Mouse (Mus musculus) hindbrain, embryonic 16.5 days (tissue): Measurements from ENCODE around the gene Scd2. TPM values are rescaled to one million over a fixed set of nuclear protein-coding genes. Genes with fewer than 3 reads are reported as not detected.

Experiments
- ATAC-seq: fragments of 200-750 bp; cut with Nextera tagmentation; 2 replicates; pipeline ENCODE4 v1.8.0; 2017; ENCODE audit warnings: moderate TSS enrichment, moderate library complexity
- H3K27ac ChIP-seq: fragments of 300-500 bp; sonication (generic); 2 replicates; pipeline ENCODE4 v1.5.1; 2014; ENCODE audit warnings: low read depth, mild to moderate bottlenecking, control low read depth, low read length, moderate library complexity
- H3K27me3 ChIP-seq: fragments of 300-500 bp; sonication (generic); replicated peaks from 2 replicates; pipeline ENCODE4 v1.6.1; 2014; ENCODE audit warnings: low read length; ENCODE audit not compliant: control insufficient read depth, insufficient read depth
- H3K36me3 ChIP-seq: fragments of 300-500 bp; sonication (generic); 2 replicates; pipeline ENCODE4 v1.6.1; 2014; ENCODE audit warnings: mild to moderate bottlenecking, low read length, moderate library complexity, mixed read lengths; ENCODE audit not compliant: control insufficient read depth, insufficient read depth
- H3K4me1 ChIP-seq: fragments of 300-500 bp; sonication (generic); 2 replicates; pipeline ENCODE4 v1.6.1; 2014; ENCODE audit warnings: low read depth, low read length; ENCODE audit not compliant: control insufficient read depth, insufficient read depth
- H3K4me2 ChIP-seq: fragments of 300-500 bp; sonication (generic); 2 replicates; pipeline ENCODE4 v1.6.1; 2014; ENCODE audit warnings: mild to moderate bottlenecking, low read length, control low read depth, moderate library complexity
- H3K4me3 ChIP-seq: fragments of 300-500 bp; sonication (generic); 2 replicates; pipeline ENCODE4 v1.5.1; 2014; ENCODE audit warnings: mild to moderate bottlenecking, low read length, control low read depth, moderate library complexity
- H3K9ac ChIP-seq: fragments of 300-500 bp; sonication (generic); 2 replicates; pipeline ENCODE4 v1.6.1; 2014; ENCODE audit warnings: low read depth, mild to moderate bottlenecking, control low read depth, low read length, moderate library complexity
- H3K9me3 ChIP-seq: fragments of 300-500 bp; sonication (generic); 2 replicates; pipeline ENCODE4 v1.6.1; 2014; ENCODE audit warnings: mild to moderate bottlenecking, low read length, moderate library complexity; ENCODE audit not compliant: control insufficient read depth
- WGBS: fragments of 180-500 bp; shearing (Covaris S2); extraction: QIAGEN DNeasy Blood & Tissue Kit; methylation state at CpG from one replicate; pipeline ENCODE4 v1.1.7; 2014; 5-methylcytosine and 5-hydroxymethylcytosine counted together
- polyA plus RNA-seq: library from polyadenylated mRNA; unstranded; fragments of >200 nt; fragmentation: Nextera tagmentation; extraction: Ambion mirVana; gene quantifications from 2 replicates; pipeline ENCODE4 v1.2.1, GENCODE M21; 2015

Gene Scd2
- polyA plus RNA-seq, 1 experiment from 2014 or later = 290 TPM

DNA sequence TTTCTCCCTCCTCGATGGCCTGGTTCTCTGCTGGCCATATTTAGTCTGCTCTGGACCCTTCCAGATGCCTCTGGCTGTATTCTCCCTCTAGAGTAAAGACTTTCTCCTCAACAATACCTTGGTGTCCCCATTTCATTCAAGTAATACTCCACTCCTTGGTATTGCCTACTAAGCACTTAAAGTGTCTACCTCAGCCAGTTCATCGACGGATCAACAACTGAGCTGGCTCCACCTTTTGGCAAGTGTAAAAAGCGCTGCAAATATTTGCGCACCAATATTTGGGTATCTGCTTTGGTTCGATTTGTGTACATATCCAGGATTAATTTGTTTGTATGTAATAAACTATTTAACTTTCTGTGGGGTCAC, 27.0 kb upstream of the Scd2 start:
- H3K27ac ChIP-seq = peak overlapping the region; percentile 96
- WGBS = 5% methylated on average over 6 of the region's 6 CpGs
- peak overlapping the region; percentile 65 for H3K4me3 ChIP-seq
- H3K36me3 ChIP-seq = no peaks in the 10 kb centered on the region
- H3K9ac ChIP-seq = peak overlapping the region; percentile 82
- no peaks in the 10 kb centered on the region for H3K27me3 ChIP-seq
- no peak for ATAC-seq
- H3K4me1 ChIP-seq = peaks cover 4% of the 10 kb centered on the region
- H3K9me3 ChIP-seq = no peaks in the 10 kb centered on the region
- H3K4me2 ChIP-seq = peak overlapping the region; percentile 82

GRCm38 (mm10) chr19:44266824-44267498, 26.5 kb upstream of the Scd2 start:
- H3K27me3 ChIP-seq = no peaks in the 10 kb centered on the region
- H3K4me3 ChIP-seq = peak overlapping the region; percentile 65
- under 1% methylated on average over 42 of the region's 43 CpGs for WGBS
- no peaks in the 10 kb centered on the region for H3K36me3 ChIP-seq
- peak; percentile 98 for ATAC-seq
- peaks cover 4% of the 10 kb centered on the region for H3K4me1 ChIP-seq
- no peaks in the 10 kb centered on the region for H3K9me3 ChIP-seq
- H3K27ac ChIP-seq = peak overlapping the region; percentile 96
- peak overlapping the region; percentile 82 for H3K4me2 ChIP-seq
- H3K9ac ChIP-seq = peak overlapping the region; percentile 82

DNA sequence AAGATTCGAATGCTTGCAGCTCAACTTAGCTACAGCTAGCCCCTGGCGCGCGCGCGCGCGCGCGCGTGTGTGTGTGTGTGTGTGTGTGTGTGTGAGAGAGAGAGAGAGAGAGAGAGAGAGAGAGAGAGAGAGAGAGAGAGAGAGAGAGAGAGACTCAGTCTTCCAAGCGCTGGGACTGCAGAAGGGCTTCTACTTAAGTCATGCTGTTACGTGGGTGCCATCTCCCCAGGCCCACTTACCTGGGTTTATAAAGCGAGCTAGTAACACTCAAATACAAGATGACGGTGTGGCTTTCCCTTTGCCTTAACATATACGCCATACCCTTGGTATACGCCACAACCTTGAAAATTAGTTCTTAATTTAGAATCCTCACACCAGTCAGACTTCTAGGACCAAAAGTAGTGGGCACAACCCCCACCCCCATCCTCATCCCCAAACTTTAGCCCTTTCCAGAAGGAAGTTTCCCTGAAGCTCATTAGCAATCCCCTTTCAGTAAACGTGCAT, 25.9 kb upstream of the Scd2 start:
- peak; percentile 10; the same call in 1 of the 2 replicates for ATAC-seq
- Histone ChIP-seq H3K9me3 (no peaks in the 10 kb centered on the region), H3K27ac (peak overlapping the region; percentile 96), H3K4me3 (peak overlapping the region; percentile 65), H3K27me3 (no peaks in the 10 kb centered on the region), H3K36me3 (no peaks in the 10 kb centered on the region), H3K4me2 (peak overlapping the region; percentile 82), H3K4me1 (peaks cover 4% of the 10 kb centered on the region), H3K9ac (peak overlapping the region; percentile 82)
- 8% methylated on average over 18 of the region's 18 CpGs for WGBS

- Histone ChIP-seq H3K9ac (no peak overlapping the region), H3K36me3 (no peaks in the 10 kb centered on the region), H3K4me2 (no peak overlapping the region), H3K4me3 (no peak overlapping the region), H3K4me1 (no peaks in the 10 kb centered on the region), H3K9me3 (no peaks in the 10 kb centered on the region), H3K27me3 (no peaks in the 10 kb centered on the region), H3K27ac (no peak overlapping the region)
- no peak for ATAC-seq
- 79% methylated on average over 4 of the region's 4 CpGs for WGBS
Measured at GRCm38 (mm10) chr19:44273711-44274110, 19.8 kb upstream of the Scd2 start.

DNA sequence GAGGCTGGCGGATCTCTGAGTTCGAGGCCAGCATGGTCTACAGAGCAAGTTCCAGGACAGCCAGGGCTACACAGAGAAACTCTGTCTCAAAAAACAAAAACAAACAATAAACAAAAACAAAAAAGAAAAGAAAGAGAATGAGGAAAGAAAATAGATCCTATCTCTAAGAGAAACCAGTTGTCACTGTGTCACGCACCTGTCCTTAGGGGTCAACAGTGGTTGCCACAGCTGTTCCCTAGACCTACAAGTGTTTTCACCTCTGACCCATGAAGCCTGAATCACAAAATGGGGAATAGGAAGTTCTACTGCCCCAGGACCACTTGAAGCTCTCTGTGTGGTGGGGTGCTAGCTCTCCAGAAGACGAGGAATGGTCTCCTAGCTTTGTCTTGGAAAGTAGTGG, 19.0 kb upstream of the Scd2 start:
- Histone ChIP-seq H3K4me1 (no peaks in the 10 kb centered on the region), H3K9ac (no peak overlapping the region), H3K27me3 (no peaks in the 10 kb centered on the region), H3K4me2 (no peak overlapping the region), H3K27ac (no peak overlapping the region), H3K4me3 (no peak overlapping the region), H3K36me3 (no peaks in the 10 kb centered on the region), H3K9me3 (no peaks in the 10 kb centered on the region)
- no peak for ATAC-seq
- 89% methylated on average over 4 of the region's 4 CpGs for WGBS

DNA sequence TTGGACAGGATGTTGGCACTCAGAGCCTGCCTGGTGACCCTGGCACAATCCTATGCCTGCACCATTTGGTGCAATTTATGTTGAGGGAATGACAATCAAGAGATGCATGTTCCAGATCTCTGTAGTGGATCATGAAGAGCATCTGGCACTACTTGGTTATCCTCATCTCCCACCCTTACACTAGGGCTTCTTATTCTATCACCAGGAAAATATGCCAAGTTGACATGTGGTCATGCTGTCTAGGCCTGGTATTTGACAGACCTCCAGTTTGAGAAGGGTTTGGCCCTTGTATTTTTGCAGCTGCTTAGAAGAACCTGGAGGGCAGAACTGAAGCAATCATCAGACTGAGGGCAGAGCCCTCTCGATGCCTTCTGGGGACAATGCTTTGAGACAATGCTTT, 18.1 kb upstream of the Scd2 start:
- Histone ChIP-seq H3K9me3 (no peaks in the 10 kb centered on the region), H3K36me3 (no peaks in the 10 kb centered on the region), H3K4me3 (no peak overlapping the region), H3K4me2 (no peak overlapping the region), H3K9ac (no peak overlapping the region), H3K27me3 (no peaks in the 10 kb centered on the region), H3K27ac (no peak overlapping the region), H3K4me1 (no peaks in the 10 kb centered on the region)
- 79% methylated on average over 1 of the region's 1 CpGs for WGBS
- no peak for ATAC-seq

DNA sequence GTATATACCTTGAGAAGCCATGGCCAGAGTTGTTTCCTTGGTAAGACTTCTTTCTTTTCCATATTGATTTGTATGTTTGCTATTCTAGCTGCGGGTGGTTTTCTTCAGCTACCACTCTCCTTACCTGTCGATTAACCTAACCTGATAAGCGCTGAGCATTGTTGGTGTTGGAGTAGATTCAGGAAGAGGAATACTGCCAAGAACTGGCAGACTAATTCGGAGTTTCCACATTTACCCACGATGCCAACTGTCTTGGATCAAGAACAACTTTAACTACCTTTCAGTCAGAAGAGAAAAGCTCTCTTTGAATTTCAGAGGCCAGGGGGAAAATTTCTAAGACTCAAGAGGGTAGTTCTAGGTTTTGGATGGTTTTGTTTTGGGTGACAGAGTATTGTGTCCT, 16.6 kb upstream of the Scd2 start:
- WGBS = 81% methylated on average over 5 of the region's 5 CpGs
- no peak overlapping the region for H3K4me2 ChIP-seq
- H3K4me3 ChIP-seq = no peak overlapping the region
- no peak for ATAC-seq
- H3K9ac ChIP-seq = no peak overlapping the region
- no peaks in the 10 kb centered on the region for H3K36me3 ChIP-seq
- peaks cover 3% of the 10 kb centered on the region; the same call in 1 of the 2 replicates for H3K4me1 ChIP-seq
- H3K9me3 ChIP-seq = no peaks in the 10 kb centered on the region
- no peak overlapping the region for H3K27ac ChIP-seq
- no peaks in the 10 kb centered on the region for H3K27me3 ChIP-seq

DNA sequence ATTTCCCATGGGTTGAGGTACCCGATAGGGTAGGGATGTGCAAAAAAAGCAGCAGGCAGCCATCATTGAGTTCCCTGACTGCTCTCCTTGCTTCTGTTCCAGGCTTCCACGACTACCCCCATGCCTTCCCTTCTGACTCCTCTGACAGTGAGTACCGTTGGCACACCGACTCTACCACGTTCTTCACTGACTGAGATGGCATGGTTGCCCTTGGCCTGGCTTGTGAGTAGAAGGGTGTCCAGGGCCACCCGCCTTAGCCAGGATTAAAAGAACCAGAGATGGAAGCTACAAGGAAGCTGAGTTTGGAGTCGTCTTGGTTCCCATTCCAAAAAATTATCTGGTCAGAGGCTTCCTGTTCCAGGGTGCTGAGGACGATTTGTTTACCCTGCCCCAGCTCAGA, 15.5 kb upstream of the Scd2 start:
- no peak overlapping the region for H3K4me3 ChIP-seq
- no peaks in the 10 kb centered on the region for H3K27me3 ChIP-seq
- H3K27ac ChIP-seq = no peak overlapping the region
- H3K9me3 ChIP-seq = no peaks in the 10 kb centered on the region
- H3K36me3 ChIP-seq = no peaks in the 10 kb centered on the region
- no peak overlapping the region for H3K9ac ChIP-seq
- WGBS = 91% methylated on average over 8 of the region's 8 CpGs
- ATAC-seq = no peak
- H3K4me1 ChIP-seq = peaks cover 8% of the 10 kb centered on the region
- no peak overlapping the region for H3K4me2 ChIP-seq

DNA sequence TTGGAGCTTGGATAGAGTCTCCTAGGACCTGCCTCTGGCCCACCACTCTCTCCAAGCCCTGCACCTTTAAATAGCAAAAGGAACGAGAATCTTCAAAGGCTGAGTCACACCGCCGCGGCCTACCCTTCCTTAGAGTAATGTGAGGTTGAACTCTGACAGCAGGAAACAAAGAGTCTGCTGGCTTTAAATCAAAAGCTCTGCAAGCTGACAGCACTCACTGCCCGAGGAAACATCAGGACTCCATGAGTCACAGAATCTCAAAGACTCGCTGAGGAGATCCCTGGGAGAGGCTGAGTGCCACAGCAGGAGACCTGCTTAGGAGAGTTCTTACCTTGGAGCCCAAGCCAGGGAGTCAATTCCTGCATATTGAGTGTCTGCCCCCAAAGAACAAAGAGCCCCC, 12.7 kb upstream of the Scd2 start:
- H3K27me3 ChIP-seq = no peaks in the 10 kb centered on the region
- peaks cover 22% of the 10 kb centered on the region for H3K4me1 ChIP-seq
- WGBS = 12% methylated on average over 6 of the region's 6 CpGs
- H3K9me3 ChIP-seq = no peaks in the 10 kb centered on the region
- H3K4me3 ChIP-seq = no peak overlapping the region
- no peak overlapping the region for H3K9ac ChIP-seq
- no peak overlapping the region for H3K4me2 ChIP-seq
- no peak for ATAC-seq
- H3K36me3 ChIP-seq = no peaks in the 10 kb centered on the region
- H3K27ac ChIP-seq = no peak overlapping the region
